Mouse (Mus musculus) spleen, adult 12 weeks (tissue): Measurements from ENCODE around the gene Cdk5.
"Not testable (repeated sequence)": the region's sequence is repeated elsewhere in the genome, so short reads cannot be mapped to it uniquely, and the experiment has no call there.

Experiments
- DNase-seq: peaks from one replicate; pipeline ENCODE4 v3.0.0; 2022; ENCODE audit warnings: low spot score

Gene Cdk5

DNA sequence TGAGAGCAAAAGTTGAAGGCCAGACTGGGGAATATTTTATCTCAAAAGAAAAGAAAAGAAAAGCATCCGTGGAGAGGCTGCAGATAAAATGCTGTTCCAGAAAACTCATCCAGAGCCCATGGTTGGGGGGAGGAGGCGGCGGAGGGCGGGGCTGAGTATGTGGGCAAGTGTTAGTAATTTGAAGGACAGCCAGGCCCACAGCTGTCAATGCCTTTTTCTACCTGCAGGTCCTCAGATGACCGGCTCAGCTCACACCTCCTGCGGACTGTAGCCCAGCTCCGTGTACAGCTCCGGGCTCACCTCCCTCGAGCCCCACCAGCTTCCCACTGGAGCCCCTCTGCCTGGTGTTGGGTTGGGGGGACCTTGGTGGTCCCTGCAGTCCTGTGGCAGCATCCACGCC, 23.6 kb downstream of the Cdk5 start:
- DNase-seq, result no peak

DNA sequence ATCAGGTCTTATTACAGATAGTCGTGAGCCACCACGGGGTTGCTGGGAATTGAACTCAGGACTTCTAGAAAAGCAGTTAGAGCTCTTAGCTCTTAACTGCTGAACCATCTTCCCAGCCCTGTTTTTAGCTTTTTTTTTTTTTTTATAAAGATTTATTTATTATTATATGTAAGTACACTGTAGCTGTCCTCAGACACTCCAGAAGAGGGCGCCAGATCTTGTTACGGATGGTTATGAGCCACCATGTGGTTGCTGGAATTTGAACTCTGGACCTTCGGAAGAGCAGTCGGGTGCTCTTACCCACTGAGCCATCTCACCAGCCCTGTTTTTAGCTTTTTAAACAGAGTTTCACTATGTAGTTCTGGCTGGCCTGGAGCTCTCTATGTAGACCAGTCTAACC, 27.1 kb downstream of the Cdk5 start:
- DNase-seq, result not testable (repeated sequence)

DNA sequence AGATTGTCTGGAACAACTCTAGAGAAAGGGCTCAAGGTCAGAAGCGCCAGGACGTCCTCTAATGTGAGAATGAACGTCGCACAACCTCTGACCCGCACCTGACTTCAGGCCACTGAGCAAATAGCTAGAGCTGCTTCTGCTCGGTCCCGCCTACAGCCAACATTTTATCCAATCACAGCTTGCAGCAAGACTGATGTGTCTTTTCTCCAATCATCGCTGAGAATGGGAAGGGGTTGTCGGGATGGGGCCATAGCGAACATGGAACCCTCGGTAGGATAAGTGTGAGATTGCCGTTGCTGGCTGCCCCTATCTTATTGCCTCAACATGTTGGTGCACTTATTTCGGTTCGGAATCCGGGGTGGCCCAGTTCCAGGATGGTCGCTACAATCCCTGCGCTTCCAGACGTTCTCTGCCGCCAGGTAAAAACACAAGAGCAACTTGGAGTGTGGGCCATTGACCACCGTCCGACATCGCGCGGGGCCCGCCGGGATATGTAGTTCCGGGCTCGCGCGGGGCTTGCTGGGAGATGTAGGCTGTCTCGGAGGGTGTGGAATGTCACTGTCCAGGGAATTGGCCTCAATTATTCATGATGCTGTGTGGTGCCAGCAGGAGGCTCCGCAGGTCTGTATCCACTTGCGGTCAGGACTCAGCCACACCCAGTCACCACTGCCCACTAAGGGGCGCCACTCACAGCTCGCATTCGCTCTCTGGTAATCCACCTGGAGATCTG, 29.0 kb downstream of the Cdk5 start:
- DNase-seq, result peak; percentile 90

DNA sequence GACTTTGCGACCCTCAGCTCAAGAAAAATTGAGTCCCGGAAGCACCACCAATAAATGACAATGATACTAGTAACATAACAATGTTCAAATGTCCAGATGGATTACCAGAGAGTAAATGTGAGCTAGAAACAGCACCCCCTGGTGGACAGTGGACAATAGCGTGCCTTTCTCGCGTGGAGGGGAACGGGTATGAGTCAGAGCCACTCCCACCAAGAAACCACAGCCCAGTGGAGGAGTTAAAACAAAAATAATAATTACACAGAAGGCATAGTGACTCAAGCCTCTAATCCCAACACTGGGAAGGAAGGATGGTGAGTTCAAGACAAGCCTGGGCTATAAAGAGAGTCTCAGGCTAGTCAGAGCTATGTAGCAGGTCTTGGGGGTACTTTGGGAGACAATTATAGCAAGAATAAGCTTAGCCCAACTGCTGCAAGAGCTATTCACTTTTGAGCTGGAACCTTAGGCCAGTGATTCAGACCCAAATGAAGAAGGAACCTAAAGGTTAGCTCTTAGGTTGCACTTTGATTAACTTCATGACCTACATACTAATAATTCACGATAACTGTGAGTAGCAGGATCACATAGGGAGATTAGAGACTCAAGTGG, 29.8 kb downstream of the Cdk5 start, which contains the start of gene Abcb8:
Abcb8 (plus strand) TSS at position 272 of the 606 bp plus-strand sequence.
- peak; percentile 76 for DNase-seq

DNA sequence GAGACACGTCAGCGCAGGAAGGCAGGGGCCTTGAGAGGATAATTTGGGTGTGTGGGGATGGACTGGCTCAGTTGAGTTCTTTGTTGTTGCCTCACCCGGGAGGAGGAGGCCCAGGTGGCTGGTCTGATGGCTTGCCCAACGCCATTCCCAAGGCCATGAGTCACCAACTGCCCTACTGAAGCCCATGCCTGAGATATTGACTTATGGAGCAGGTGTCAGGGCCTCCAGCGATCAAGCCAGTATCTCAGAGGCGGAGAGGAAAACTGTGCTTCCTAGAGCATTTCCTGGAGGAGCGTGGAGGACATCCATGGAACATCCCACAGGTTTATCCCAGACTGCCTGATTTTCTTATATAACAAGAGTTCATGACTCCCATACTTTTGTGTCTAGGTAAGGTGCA, 30.6 kb downstream of the Cdk5 start:
- DNase-seq, result no peak

DNA sequence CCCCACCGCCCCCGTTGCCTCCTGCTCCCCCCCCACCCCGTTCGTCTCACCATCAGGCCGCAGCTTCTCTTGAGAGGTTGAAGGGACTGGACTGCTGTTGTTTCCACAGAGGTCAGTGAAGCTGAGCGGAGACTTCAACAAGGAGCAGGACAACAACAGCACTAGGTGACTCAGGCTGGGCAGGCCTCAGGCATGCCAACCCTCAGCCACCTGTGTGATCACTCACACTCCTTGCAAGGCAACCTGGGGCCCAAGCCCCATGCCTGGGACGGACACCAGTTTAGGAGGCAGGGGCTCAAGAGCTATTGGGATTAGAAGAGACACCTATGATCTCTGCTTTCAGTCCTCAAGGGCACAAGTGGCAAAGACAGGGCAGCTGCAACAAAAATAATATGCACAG, 31.5 kb downstream of the Cdk5 start, which contains the start of gene Atg9b:
Atg9b (minus strand) TSS at position 280 of the 400 bp plus-strand sequence.
- no peak for DNase-seq

DNA sequence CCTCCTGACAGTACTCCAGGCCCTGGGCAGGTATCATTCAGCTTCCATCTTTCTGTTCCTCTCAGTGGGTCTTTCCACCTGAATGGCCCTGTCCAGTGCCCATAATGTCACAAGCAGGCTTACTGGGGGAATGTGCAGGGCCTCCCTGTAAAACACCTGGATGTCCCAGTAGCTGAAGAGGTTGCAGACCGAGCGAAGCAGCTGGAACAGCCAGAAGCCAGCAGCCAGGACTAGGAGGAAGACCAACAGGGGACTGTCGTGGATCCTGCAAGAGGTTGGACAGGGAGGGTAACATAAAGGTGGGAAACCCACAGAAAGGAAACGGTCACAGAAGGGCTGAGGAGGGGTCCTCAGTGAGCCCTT, 33.7 kb downstream of the Cdk5 start:
- DNase-seq, result no peak

DNA sequence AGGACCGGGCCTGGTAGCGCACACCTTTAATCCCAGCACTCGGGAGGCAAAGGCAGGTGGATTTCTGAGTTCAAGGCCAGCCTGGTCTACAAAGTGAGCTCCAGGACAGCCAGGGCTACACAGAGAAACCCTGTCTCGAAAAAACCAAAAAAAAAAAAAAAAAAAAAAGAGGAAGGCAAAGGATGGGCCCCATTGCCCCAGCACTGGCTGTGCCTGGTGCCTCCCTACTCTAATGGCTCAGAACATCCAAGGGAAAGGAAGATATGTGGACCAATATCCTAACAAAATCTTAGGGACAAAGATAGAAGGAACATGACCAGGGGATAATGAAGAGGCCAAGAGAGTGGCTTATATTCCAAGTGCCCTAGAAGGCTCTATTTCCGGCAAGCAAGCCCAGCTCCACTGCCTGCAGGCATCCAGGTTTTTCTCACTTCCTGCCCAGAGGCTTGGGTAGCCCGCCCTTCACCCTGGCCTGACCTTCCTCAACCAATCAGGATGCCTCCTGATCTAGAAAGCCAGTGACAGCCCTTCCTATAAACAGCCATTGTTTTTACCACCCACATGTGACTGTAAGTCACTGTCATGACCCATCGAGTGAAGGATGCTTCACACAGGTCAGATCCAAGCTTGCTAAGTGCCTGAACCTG, 34.2 kb downstream of the Cdk5 start:
- DNase-seq, result no peak

DNA sequence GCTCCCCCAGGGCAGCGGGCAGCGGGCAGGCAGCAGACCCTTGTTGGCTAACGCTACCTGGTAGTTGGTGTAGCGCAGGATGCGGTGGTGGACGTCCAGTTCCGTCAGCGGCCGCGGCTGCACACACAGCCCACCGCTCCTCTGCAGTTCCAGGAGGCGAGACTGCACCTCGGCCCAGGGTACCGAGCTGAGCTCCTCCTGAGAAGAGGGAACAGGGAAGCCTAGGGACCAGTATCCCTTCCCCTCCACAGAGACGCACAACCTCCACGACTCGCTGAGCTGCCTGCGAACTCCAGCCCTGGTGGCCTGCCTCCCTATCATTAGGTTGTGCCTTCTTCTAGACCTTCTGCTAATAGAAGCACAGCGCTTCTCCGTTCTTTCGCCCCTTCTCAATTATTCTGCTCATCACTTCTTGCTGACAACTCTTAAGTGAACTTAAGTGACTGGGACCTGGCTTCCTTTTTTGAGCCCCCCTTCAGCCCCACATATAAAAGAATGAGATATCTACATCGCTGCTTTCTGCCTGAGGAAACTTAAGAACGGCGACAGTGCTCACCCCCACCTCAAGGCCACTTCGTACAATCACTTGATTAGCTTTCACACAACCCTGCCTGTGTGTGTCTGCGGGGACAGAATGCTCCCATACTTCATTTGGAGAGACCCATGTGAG, 34.9 kb downstream of the Cdk5 start:
- DNase-seq, result no peak

DNA sequence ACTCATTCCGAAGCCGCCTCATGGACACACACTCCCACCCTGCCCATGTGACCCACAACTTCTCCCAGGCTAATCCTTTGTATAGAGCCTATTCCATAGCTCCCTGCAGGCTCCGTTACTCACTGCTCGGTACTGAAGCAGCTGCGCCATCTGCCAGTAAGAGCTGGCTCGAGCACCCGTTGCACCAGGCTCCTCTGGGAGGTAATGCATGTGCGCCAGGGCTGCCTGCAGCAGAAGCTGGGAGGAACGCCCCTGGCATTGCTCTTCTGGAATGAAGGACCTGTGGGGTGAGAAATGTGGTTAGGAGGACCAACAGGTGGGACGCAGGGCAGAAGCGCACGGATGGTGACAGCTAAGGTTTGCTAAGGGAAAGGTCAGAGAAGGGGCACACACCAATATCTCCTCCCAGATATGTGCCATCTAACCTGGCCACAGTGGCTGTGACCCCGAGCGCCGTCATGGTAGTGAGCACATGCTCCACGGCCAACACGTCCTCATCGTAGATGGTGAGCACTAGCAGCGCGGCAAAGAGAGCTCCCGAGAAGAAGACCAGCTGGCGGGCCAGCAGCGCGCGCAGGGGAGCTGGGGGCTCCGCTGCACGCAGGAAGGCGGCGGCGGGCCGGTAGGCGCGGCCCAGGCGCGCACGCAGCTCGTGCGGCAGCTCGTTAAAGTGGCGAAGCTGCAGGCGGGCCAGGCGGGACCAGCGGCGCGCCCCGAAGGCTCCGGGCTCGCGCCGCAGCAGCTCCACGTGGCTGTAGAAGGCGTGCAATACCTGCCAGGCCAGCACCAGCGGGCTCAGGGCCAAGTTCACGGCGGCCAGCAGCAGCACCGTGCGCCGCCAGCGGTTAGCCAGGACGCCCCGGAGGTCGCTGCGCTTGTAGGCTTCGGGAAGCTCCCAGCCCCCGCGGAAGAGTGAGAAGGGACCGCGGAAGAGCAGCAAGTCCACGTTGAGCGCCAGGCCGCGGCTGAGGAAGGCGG, 35.8 kb downstream of the Cdk5 start:
- no peak for DNase-seq

DNA sequence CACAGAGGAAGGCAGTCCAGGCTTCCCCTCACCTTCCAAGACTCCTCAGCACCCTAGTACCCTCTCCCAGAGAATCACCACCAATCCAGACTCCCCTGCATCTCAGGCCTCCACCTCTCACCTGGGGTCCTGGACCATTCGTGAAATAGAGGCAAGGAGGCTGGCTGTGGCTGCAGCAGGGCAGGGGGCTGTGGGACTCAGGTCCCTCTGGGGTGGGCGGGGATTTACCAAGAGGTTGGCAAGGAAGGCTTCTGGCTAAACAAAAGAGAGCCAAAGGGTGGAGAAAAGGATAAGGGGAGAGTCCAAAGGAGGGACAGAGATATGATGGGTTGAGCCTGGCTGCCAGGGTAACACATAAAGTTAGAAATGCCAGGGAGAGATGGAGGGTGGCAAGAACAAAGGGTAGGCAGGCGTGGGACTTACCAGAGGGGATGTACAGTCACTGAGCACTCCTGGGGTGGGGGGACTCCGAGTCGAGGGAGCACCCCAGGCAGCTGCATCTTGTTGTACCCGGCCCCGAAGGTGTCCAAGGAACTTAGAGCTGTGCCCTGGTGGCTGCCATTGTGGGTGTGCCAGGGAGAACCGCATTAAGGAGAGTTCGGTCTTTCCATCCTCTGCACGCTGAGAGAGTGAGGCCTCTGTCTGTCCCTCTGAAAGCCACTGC, 37.3 kb downstream of the Cdk5 start:
- no peak for DNase-seq

DNA sequence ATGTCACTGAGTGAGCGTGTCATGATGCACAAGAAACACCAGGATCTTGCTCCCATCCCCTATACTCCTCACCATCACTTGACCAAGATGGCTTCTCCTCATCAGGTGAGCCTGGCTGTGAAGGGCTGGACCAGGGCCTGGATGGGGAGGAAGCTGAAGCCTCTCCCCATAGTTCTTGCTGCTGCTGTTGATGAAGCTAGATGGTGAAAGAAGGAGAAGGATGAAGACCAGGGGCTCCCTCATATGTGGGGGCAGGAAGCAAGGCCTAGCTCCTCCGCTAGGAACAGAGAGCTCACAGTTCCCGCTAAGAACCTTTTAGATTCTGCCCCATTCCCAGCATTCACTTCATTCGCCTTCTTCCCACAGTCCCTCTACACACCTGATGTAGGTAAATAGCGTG, 38.0 kb downstream of the Cdk5 start:
- DNase-seq, result no peak

DNA sequence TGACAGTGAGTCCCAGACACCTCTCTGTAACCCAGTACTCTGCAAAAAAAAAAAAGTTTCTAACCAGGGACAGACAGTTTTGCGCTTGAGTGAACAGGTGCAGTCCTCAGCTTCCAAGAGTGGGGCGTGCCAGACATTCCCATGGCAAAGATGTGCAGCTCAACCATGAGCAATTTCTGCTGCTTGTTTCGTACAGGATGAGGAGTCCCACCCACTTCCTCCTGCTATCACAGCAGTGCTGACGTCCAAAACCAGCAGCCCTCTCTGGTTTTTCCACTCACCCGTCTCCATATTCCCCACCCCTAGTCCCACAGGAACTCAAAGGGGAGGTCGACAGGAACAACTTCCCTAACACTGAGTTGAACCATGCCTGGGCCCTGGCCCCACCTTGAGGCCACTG, 38.9 kb downstream of the Cdk5 start:
- peak; percentile 14 for DNase-seq

DNA sequence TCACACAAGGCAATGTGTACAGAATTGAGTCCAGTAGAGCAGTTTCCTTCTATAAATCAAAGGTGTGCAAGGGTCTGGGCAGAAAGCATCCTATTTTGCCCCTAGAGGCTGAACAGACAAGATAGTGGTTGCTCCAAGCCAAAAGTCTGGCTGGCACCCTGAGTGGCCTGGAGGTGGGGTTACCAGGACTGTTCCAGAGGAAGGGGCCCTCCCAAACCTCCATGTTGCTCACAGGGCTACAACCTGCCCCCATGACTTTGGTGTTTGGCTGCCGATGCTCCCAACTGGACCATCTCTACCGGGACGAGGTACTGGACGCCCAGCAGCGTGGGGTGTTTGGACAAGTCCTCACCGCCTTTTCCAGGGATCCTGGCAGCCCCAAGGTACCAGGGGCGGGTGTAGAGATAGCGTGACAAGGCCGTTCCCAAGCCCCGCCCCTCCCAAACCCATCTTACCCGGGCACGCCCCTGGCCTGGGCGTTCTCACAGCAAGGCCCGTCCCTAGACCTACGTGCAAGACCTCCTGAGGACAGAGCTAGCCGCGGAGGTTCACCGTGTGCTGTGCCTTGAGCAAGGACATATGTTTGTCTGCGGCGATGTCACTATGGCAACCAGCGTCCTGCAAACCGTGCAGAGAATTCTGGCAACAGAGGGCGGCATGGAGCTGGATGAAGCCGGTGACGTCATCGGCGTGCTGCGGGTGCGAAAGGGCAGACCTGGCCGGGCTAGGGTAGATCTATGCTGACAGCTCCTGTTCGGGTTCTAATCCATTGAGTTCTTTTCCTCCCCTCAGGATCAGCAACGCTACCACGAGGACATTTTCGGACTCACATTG, 40.1 kb downstream of the Cdk5 start:
- DNase-seq, result peak; percentile 78

DNA sequence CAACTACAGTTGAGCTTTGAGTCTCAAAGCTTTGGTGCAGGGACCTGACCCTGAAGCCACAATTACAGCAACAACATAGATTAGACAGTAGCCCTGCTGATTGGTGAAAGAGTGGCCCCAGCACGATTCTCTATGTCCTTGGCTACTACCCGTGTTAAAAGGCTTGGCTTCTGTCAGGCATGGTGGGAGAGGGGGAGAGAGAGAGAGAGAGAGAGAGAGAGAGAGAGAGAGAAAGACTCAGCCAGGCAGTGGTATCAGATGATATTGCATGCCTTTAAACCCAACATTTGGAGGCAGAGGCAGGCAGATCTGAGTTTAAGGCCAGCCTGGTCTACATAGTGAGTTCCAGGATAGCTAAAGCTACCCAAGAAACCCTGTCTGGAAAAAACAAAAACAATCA, 41.3 kb downstream of the Cdk5 start:
- no peak for DNase-seq

DNA sequence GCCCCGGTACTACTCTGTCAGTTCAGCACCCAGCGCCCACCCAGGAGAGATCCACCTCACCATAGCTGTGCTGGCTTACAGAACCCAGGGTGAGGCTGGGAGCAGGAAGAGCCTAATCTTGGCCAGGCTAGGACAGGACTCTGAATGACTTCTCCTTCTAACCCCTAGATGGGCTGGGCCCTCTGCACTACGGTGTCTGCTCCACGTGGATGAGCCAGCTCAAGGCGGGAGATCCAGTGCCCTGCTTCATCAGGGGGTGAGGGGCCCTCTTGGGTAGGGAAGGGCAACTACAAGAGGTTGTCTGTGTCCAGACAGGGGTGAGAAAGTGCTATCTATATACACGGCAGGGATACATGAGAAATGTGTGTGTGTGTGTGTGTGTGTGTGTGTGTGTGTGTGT, 41.8 kb downstream of the Cdk5 start:
- no peak for DNase-seq

DNA sequence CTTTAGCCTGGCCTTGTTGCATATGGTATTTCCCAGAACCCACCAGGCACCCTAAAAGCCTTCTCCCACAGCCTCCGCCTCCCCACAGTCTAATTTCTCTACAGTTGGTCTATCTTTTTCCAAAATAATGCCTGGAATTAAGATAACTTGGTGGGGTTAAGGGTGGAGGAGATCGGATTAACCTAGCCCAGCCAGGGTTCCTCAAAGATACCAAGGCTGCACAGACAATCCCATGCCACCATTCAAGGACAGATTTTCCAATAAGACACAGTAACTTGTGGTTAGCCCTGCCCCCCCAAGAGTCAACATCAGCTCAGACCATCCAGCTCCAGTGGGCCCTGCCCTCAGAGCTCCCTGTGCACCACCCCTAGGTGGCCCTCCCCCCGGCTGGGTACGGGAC, 42.8 kb downstream of the Cdk5 start:
- DNase-seq, result no peak

DNA sequence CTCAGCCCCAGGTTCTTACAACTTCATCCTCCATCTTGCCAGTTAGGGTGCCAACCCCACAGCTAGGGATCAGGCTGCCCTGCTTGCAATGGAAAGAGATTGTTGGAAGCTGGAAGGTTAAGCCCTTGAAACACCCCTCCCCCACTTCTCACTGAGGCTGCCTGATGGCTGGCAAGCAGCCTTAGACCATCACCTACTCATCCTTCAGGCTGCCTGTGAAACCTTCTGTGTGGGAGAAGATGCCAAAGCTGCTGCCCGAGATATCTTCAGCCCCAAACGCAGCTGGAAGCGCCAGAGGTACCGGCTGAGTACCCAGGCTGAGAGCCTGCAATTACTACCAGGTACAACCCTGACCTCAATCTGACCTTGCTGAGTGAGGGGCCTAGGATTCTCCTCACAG, 43.8 kb downstream of the Cdk5 start:
- DNase-seq, result no peak

DNA sequence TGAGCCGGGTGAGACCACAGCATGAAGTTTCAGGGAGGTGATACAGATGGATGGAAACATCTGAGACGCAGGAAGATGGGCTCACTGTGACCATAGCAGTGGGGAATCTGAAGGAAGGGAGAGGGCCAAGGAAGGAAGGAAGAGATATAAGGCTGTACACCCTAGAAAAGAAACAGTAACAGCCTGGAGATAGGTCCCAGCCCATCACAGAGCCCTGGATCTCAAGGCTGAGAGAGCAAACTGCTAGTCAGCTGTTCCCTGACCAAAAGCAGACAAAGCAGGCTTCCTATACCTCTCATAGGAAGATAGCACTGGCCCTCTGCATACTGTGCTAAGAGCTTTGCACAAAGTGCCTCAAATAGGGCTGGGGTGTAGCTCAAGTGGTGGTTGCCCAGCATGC, 44.6 kb downstream of the Cdk5 start:
- no peak for DNase-seq

DNA sequence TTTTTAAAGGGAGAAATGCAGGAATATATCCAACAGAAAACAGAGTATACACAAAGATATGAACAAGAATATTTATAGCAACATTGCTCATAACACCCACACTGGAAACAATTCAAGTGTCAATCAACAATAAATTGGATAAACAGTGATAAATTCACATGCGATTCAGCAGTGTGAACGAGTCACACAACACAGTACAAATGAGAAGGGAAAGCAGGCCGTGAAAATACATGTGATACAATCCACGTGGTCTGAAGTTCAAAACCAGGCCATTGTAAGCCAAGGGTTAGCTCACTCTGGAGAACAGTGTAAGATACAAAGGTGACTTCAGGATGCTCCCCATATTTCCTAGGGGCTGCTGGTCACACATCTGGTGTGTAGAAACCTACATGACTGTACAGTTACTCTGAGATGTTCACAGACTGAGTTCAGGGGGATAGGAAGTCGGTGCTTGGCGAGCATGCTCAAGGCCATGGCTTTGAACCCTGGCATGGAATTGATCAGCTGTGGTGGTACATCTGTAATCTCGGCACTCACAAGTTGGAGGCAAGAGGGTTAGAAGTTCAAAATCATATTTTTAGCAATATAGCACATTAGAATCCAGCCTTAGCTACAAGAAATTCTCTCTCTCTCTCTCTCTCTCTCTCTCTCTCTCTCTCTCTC, 48.5 kb downstream of the Cdk5 start:
- DNase-seq, result no peak
